Mouse (Mus musculus): Measurements from ENCODE around the gene Sh3pxd2a.

GRCm38 (mm10) chr19:47216766-47217165, 247.4 kb downstream of the Sh3pxd2a start:
- TF ChIP-seq CTCF (IDR thresholded peaks at IDR 0.05; ENCODE audit: extremely low read depth, insufficient read depth, low read length) (no peak), POLR2A (IDR thresholded peaks at IDR 0.05; ENCODE audit: extremely low read depth, insufficient read depth, low read length) (no peak)

Data from cortical plate, adult 2 months (tissue).